Mouse (Mus musculus) hindbrain, embryonic 14.5 days (tissue): ENCODE data around the gene Gm8356. TPM values are rescaled to one million over a fixed set of nuclear protein-coding genes. Genes with fewer than 3 reads are reported as not detected.
"Not testable (repeated sequence)": the region's sequence is repeated elsewhere in the genome, so short reads cannot be mapped to it uniquely, and the experiment has no call there.

Experiments used
- ATAC-seq: fragments of 200-750 bp; cut with Nextera tagmentation; 2 replicates; pipeline ENCODE4 v1.8.0; 2017; ENCODE audit warnings: moderate number of reproducible peaks, mild to moderate bottlenecking, moderate TSS enrichment, moderate library complexity; ENCODE audit not compliant: low FRiP score
- DNase-seq: peaks from one replicate; pipeline ENCODE4 v3.0.0-alpha.2; 2015; ENCODE audit warnings: low spot score
- H3K27ac ChIP-seq: fragments of 300-500 bp; sonication (generic); 2 replicates; pipeline ENCODE4 v1.5.1; 2014; ENCODE audit warnings: mild to moderate bottlenecking, moderate library complexity
- H3K27me3 ChIP-seq: fragments of 300-500 bp; sonication (generic); 2 replicates; pipeline ENCODE4 v1.6.1; 2014; ENCODE audit warnings: mild to moderate bottlenecking, low read length, mixed read lengths; ENCODE audit not compliant: control insufficient read depth, insufficient read depth
- H3K36me3 ChIP-seq: fragments of 300-500 bp; sonication (generic); replicated peaks from 2 replicates; pipeline ENCODE4 v1.6.1; 2014; ENCODE audit not compliant: control insufficient read depth, insufficient read depth
- H3K4me1 ChIP-seq: fragments of 300-500 bp; sonication (generic); replicated peaks from 2 replicates; pipeline ENCODE4 v1.6.1; 2014; ENCODE audit warnings: antibody characterized with exemption, low read length, mixed read lengths; ENCODE audit not compliant: control insufficient read depth, insufficient read depth
- H3K4me2 ChIP-seq: fragments of 300-500 bp; sonication (generic); replicated peaks from 2 replicates; pipeline ENCODE4 v1.6.1; 2014; ENCODE audit warnings: mild to moderate bottlenecking, moderate library complexity
- H3K4me3 ChIP-seq: fragments of 300-500 bp; sonication (generic); replicated peaks from 2 replicates; pipeline ENCODE4 v1.5.1; 2014; ENCODE audit warnings: mild to moderate bottlenecking, low read length
- H3K9ac ChIP-seq: fragments of 300-500 bp; sonication (generic); 2 replicates; pipeline ENCODE4 v1.6.1; 2014
- H3K9me3 ChIP-seq: fragments of 300-500 bp; sonication (generic); 2 replicates; pipeline ENCODE4 v1.6.1; 2016; ENCODE audit warnings: low read length; ENCODE audit not compliant: control insufficient read depth
- WGBS: fragments of 180-500 bp; shearing (Covaris S2); extraction: QIAGEN DNeasy Blood & Tissue Kit; methylation state at CpG from one replicate; pipeline ENCODE4 v1.1.7; 2014; 5-methylcytosine and 5-hydroxymethylcytosine counted together
- polyA plus RNA-seq: library from polyadenylated mRNA; unstranded; fragments of >200 nt; fragmentation: Nextera tagmentation; extraction: Ambion mirVana; gene quantifications from 2 replicates; pipeline ENCODE4 v1.2.1, GENCODE M21; 2014

Gene Gm8356
- not detected in 2 replicates for polyA plus RNA-seq

- not testable (repeated sequence) for H3K36me3 ChIP-seq, H3K9me3 ChIP-seq, H3K4me2 ChIP-seq, DNase-seq, H3K27ac ChIP-seq, H3K4me3 ChIP-seq, ATAC-seq, H3K27me3 ChIP-seq, H3K4me1 ChIP-seq, H3K9ac ChIP-seq
- WGBS = no CpG with 5 or more reads among the region's 2 CpGs
Measured at GRCm38 (mm10) chr14:6537190-6537589, at the start of gene Gm8356. TSS of gene Gm8356 (minus strand) at chr14:6537290.

GRCm38 (mm10) chr14:6486331-6486730, 50.8 kb downstream of the Gm8356 start:
- not testable (repeated sequence) for H3K4me3 ChIP-seq, H3K27me3 ChIP-seq, H3K4me1 ChIP-seq, DNase-seq, H3K27ac ChIP-seq, H3K4me2 ChIP-seq, H3K9ac ChIP-seq, H3K36me3 ChIP-seq, ATAC-seq, H3K9me3 ChIP-seq
- WGBS = 67% methylated on average over 1 of the region's 1 CpGs

GRCm38 (mm10) chr14:6485541-6485940, 51.5 kb downstream of the Gm8356 start:
- not testable (repeated sequence) for H3K9ac ChIP-seq, H3K27ac ChIP-seq, H3K9me3 ChIP-seq, H3K4me1 ChIP-seq, H3K36me3 ChIP-seq, ATAC-seq, H3K4me3 ChIP-seq, DNase-seq, H3K4me2 ChIP-seq, H3K27me3 ChIP-seq
- no CpG with 5 or more reads among the region's 1 CpGs for WGBS

GRCm38 (mm10) chr14:6482126-6482525, 55.0 kb downstream of the Gm8356 start:
- WGBS = 83% methylated on average over 7 of the region's 8 CpGs
- not testable (repeated sequence) for H3K36me3 ChIP-seq, ATAC-seq, H3K4me3 ChIP-seq, H3K9ac ChIP-seq, DNase-seq, H3K27ac ChIP-seq, H3K9me3 ChIP-seq, H3K4me2 ChIP-seq, H3K27me3 ChIP-seq, H3K4me1 ChIP-seq

Other genes with a start within 250 kb of the Gm8356 start
- gene Gm21103, start 232.4 kb downstream of the Gm8356 start, polyA plus RNA-seq = 0.23 TPM in 1 of 2 replicates, not detected in the other
- not detected in 2 replicates for gene Gm3618, start 193.6 kb downstream of the Gm8356 start, polyA plus RNA-seq
- gene Gm16440, start 147.0 kb downstream of the Gm8356 start, polyA plus RNA-seq = 0.34 TPM in 1 of 2 replicates, not detected in the other
- gene Gm3591, start 124.8 kb downstream of the Gm8356 start, polyA plus RNA-seq = 5.6 and 8.3 TPM in 2 replicates
- not detected in 2 replicates for gene Gm3594, start 92.7 kb downstream of the Gm8356 start, polyA plus RNA-seq
- 0.30 and 0.52 TPM in 2 replicates for gene Gm3629, start 53.3 kb upstream of the Gm8356 start, polyA plus RNA-seq
- not detected in 2 replicates for gene Gm3460, start 85.1 kb upstream of the Gm8356 start, polyA plus RNA-seq
- gene Gm10251, start 146.9 kb upstream of the Gm8356 start, polyA plus RNA-seq = not detected in 2 replicates
- 0.23 TPM in 1 of 2 replicates, not detected in the other for gene Gm8050, start 183.0 kb upstream of the Gm8356 start, polyA plus RNA-seq
- 16.9 and 18.9 TPM in 2 replicates for gene Gm3636, start 205.0 kb upstream of the Gm8356 start, polyA plus RNA-seq
- not detected in 2 replicates for gene Gm8362, start 237.1 kb upstream of the Gm8356 start, polyA plus RNA-seq